Mouse (Mus musculus) CH12F3 (cell line): Measurements from ENCODE around the gene Plekhd1.

Source experiments
- in situ Hi-C: fragments of 300-500 bp; cut with MboI; formaldehyde crosslinking; loops from 2 replicates; pipeline ENCODE4 v1.14.3; 2020; ENCODE audit warnings: low sequenced_read_pairs

Gene Plekhd1

GRCm38 (mm10) chr12:80692269-80692972 lies at the start of gene Plekhd1:
TSS of gene Plekhd1 (plus strand) at chr12:80692591.
- in situ Hi-C loops: no loop called here

GRCm38 (mm10) chr12:80642725-80643692 lies 49.4 kb upstream of the Plekhd1 start:
- in situ Hi-C loops: no loop called here

GRCm38 (mm10) chr12:80643693-80644505 lies 48.5 kb upstream of the Plekhd1 start, which contains the start of the genes Slc39a9 and Erh:
TSS of gene Slc39a9 (plus strand) at chr12:80643883.
TSS of gene Erh (minus strand) at chr12:80644341.
- in situ Hi-C loops: no loop called here

GRCm38 (mm10) chr12:80644506-80644868 lies 47.9 kb upstream of the Plekhd1 start:
- in situ Hi-C loops: no loop called here

GRCm38 (mm10) chr12:80646377-80646776 lies 46.0 kb upstream of the Plekhd1 start:
- in situ Hi-C loops: no loop called here

- in situ Hi-C loops: no loop called here
Measured at GRCm38 (mm10) chr12:80653951-80654658, 38.3 kb upstream of the Plekhd1 start.

GRCm38 (mm10) chr12:80654659-80655025 lies 37.7 kb upstream of the Plekhd1 start:
- in situ Hi-C loops: no loop called here

- in situ Hi-C loops: no loop called here
Measured at GRCm38 (mm10) chr12:80658661-80659060, 33.7 kb upstream of the Plekhd1 start.

GRCm38 (mm10) chr12:80662322-80662721 lies 30.1 kb upstream of the Plekhd1 start:
- in situ Hi-C loops: no loop called here

GRCm38 (mm10) chr12:80663935-80664334 lies 28.5 kb upstream of the Plekhd1 start:
- in situ Hi-C loops: no loop called here

- in situ Hi-C loops: no loop called here
Measured at GRCm38 (mm10) chr12:80668391-80668790, 24.0 kb upstream of the Plekhd1 start.

GRCm38 (mm10) chr12:80673170-80673569 lies 19.2 kb upstream of the Plekhd1 start:
- in situ Hi-C loops: no loop called here

GRCm38 (mm10) chr12:80681340-80681739 lies 11.1 kb upstream of the Plekhd1 start:
- in situ Hi-C loops: no loop called here

GRCm38 (mm10) chr12:80683554-80683953 lies 8.8 kb upstream of the Plekhd1 start:
- in situ Hi-C loops: no loop called here

- in situ Hi-C loops: no loop called here
Measured at GRCm38 (mm10) chr12:80684316-80684715, 8.1 kb upstream of the Plekhd1 start.

GRCm38 (mm10) chr12:80687788-80688211 lies 4.6 kb upstream of the Plekhd1 start:
- in situ Hi-C loops: no loop called here

- in situ Hi-C loops: no loop called here
Measured at GRCm38 (mm10) chr12:80689696-80690095, 2.7 kb upstream of the Plekhd1 start.

- in situ Hi-C loops: no loop called here
Measured at GRCm38 (mm10) chr12:80691671-80692091, 710 bp upstream of the Plekhd1 start.

GRCm38 (mm10) chr12:80693700-80694099 lies 1.3 kb downstream of the Plekhd1 start:
- in situ Hi-C loops: no loop called here

GRCm38 (mm10) chr12:80695004-80695403 lies 2.6 kb downstream of the Plekhd1 start:
- in situ Hi-C loops: no loop called here
